ENCODE assay signal across 16 mouse cellular contexts in the genomic region with DNA sequence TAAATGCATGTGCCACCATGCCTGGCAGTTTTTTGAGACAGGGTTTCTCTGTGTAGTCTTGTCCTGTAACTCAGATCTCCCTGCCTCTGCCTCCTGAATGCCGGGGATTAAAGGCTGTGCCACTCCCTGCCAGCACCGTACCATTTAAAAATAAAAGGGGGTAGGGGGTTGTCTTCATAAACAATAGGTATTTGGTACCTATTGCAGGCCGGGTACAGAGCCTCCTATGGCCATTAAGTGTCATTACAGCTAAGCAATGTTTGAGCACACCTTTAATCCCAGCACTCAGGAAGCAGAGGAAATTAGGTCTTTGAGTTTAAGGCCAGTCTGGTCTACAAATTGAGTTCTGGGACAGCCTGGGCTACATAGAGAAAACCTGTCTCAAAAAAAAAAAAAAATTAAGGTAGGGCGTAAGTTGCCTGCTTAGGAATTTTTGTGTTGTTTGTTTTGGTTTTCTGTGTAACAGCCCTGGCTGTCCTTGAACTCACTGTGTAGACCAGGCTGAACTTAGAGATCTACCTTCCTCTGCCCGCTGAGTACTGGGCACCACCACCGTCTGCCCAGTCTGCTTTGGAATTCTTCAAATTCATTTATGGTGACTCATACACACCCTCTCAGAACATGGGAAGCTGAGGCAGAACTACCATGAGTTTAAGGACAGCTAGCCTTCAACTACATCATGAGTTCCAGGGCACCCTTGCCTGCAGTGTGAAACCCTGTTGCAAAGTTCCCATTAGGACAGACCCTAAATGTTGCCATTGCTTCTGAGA. TPM values are rescaled to one million over a fixed set of nuclear protein-coding genes. Genes with fewer than 3 reads are reported as not detected.
DNase-seq lines count a peak whose midpoint lies in the region; ATAC-seq and TF ChIP-seq lines count a peak whose summit lies in the region.
"Had no signal": no experiment of that assay in that cellular context is flagged by ENCODE, and none has a peak within 500 bp of the region (broad histone marks: within the 10 kb centered on the region; RNA-seq: fewer than 3 reads in every experiment).

No protein-coding gene starts in this region.

- H3K9ac ChIP-seq in kidney, postnatal 0 days (ENCODE audit: low read depth, low read length) = no peak overlapping the region
- H3K9ac ChIP-seq: hindbrain, embryonic 13.5 days; lung, embryonic 15.5 days had no signal

- peak; percentile 62 for TF ChIP-seq CTCF in kidney, postnatal 0 days (IDR thresholded peaks at IDR 0.05; ENCODE audit: low read depth)
- TF ChIP-seq CTCF in E14TG2a.4 (conservative IDR thresholded peaks at IDR 0.05; ENCODE audit: low read length) = peak; percentile 99

- H3K36me3 ChIP-seq in kidney, postnatal 0 days (ENCODE audit: insufficient read depth, low read length) = no peaks in the 10 kb centered on the region
- H3K36me3 ChIP-seq in E14TG2a.4 (ENCODE audit: insufficient read depth, low read length) = peaks cover 4% of the 10 kb centered on the region
- H3K36me3 ChIP-seq: forebrain, embryonic 10.5 days; hindbrain, embryonic 13.5 days; lung, embryonic 15.5 days had no signal

- no peak for ATAC-seq in kidney, postnatal 0 days (replicated peaks; ENCODE audit: low FRiP score, low read depth)
- ATAC-seq in inflammation-experienced regulatory T-cells, adult 6 months = peak; percentile 38

- peak; percentile 41 for DNase-seq in kidney, postnatal 0 days (ENCODE audit: low spot score)
- DNase-seq in kidney, postnatal 14 days = no peak
- DNase-seq in 3T3-L1 (ENCODE audit: low read depth, low spot score) = peak; percentile 57
- no peak for DNase-seq in spleen, adult 12 weeks (ENCODE audit: low spot score)
- no peak for DNase-seq in thymus, adult 18-20 months
- DNase-seq in heart, postnatal 4 days = no peak
- DNase-seq: adrenal gland, postnatal 25 days; cerebellum, adult 2 months; heart, adult 18-20 months; kidney, postnatal 36 days had no signal

- H3K4me2 ChIP-seq in kidney, postnatal 0 days (ENCODE audit: low read length) = no peak overlapping the region
- H3K4me2 ChIP-seq: hindbrain, embryonic 13.5 days; lung, embryonic 15.5 days had no signal

- H3K4me3 ChIP-seq in kidney, postnatal 0 days (replicated peaks; ENCODE audit: low read depth, low read length) = no peak overlapping the region
- H3K4me3 ChIP-seq in E14TG2a.4 (replicated peaks; ENCODE audit: low read length) = no peak overlapping the region
- H3K4me3 ChIP-seq: embryonic facial prominence, embryonic 10.5 days; forebrain, embryonic 10.5 days; hindbrain, embryonic 13.5 days; lung, embryonic 15.5 days had no signal

- H3K27ac ChIP-seq in kidney, postnatal 0 days = no peak overlapping the region
- H3K27ac ChIP-seq: embryonic facial prominence, embryonic 10.5 days; forebrain, embryonic 10.5 days; hindbrain, embryonic 13.5 days; lung, embryonic 15.5 days had no signal

- no peaks in the 10 kb centered on the region for H3K4me1 ChIP-seq in kidney, postnatal 0 days (replicated peaks; ENCODE audit: insufficient read depth, low read length)
- H3K4me1 ChIP-seq in E14TG2a.4 (replicated peaks; ENCODE audit: low read depth, low read length) = peaks cover 60% of the 10 kb centered on the region
- H3K4me1 ChIP-seq: lung, embryonic 15.5 days had no signal

- H3K27me3 ChIP-seq in kidney, postnatal 0 days (ENCODE audit: insufficient read depth, low read length) = no peaks in the 10 kb centered on the region
- no peaks in the 10 kb centered on the region for H3K27me3 ChIP-seq in E14TG2a.4 (ENCODE audit: insufficient read depth, low read length)
- H3K27me3 ChIP-seq: lung, embryonic 15.5 days had no signal

- no peaks in the 10 kb centered on the region for H3K9me3 ChIP-seq in kidney, postnatal 0 days (replicated peaks; ENCODE audit: low read length)
- no peaks in the 10 kb centered on the region for H3K9me3 ChIP-seq in E14TG2a.4 (ENCODE audit: low read length)
- H3K9me3 ChIP-seq: embryonic facial prominence, embryonic 10.5 days; forebrain, embryonic 10.5 days; hindbrain, embryonic 13.5 days; lung, embryonic 15.5 days had no signal

- 37% methylated on average over 6 of the region's 6 CpGs for WGBS in kidney, postnatal 0 days

RNA-seq across cellular contexts. Expression of a gene that starts 3.5 kb away (rescaled TPM):
- 26.2 and 29.1 TPM in 2 replicates for polyA plus RNA-seq in kidney, postnatal 0 days (2015; fragmentation: Nextera tagmentation; extraction: Ambion mirVana)
- polyA plus RNA-seq in inflammation-experienced regulatory T-cells, adult 6 months (2017; shearing (Covaris generic)) = 1 to 10 TPM in 2 of 3 experiments, under 1 TPM in 1; 0.59 to 2.1 (median 1.1) TPM
- 10 to 100 TPM; 15.2 to 15.8 TPM for total RNA-seq in heart, postnatal 4 days (2021)

RNA-seq across cellular contexts. Expression of a gene that starts 5.0 kb away (rescaled TPM):
- 411 and 412 TPM in 2 replicates for polyA plus RNA-seq in kidney, postnatal 0 days (2015; fragmentation: Nextera tagmentation; extraction: Ambion mirVana)
- polyA plus RNA-seq in inflammation-experienced regulatory T-cells, adult 6 months (2017; shearing (Covaris generic)) = 100 to 1,000 TPM; 374 to 393 (median 380) TPM
- 100 to 1,000 TPM; 174 to 185 TPM for total RNA-seq in heart, postnatal 4 days (2021)

RNA-seq across cellular contexts. Expression of a gene that starts 25.3 kb away (rescaled TPM):
- 5.7 and 6.4 TPM in 2 replicates for polyA plus RNA-seq in kidney, postnatal 0 days (2015; fragmentation: Nextera tagmentation; extraction: Ambion mirVana)
- polyA plus RNA-seq in inflammation-experienced regulatory T-cells, adult 6 months (2017; shearing (Covaris generic)) = under 1 TPM; 0.59 to 0.91 (median 0.71) TPM
- total RNA-seq in heart, postnatal 4 days (2021) = 10 to 100 TPM; 15.3 to 17.9 TPM

RNA-seq across cellular contexts. Expression of a gene that starts 41.3 kb away (rescaled TPM):
- polyA plus RNA-seq in kidney, postnatal 0 days (2015; fragmentation: Nextera tagmentation; extraction: Ambion mirVana) = 31.8 and 37.0 TPM in 2 replicates
- polyA plus RNA-seq in inflammation-experienced regulatory T-cells, adult 6 months (2017; shearing (Covaris generic)) = 10 to 100 TPM; 30.9 to 38.9 (median 31.7) TPM
- 10 to 100 TPM in 1 of 2 experiments, 1 to 10 TPM in 1; 7.8 to 10.6 TPM for total RNA-seq in heart, postnatal 4 days (2021)

Comparison
In these comparisons a context has a peak if more than half of its experiments do, and no peak if none do; other contexts are left out.
1. DNase-seq: peak in kidney, postnatal 0 days (single experiment) and 3T3-L1 (single experiment); none in kidney, postnatal 14 days (single experiment), spleen, adult 12 weeks (single experiment), thymus, adult 18-20 months (0 of 2) and heart, postnatal 4 days (single experiment).